Mouse (Mus musculus) liver, embryonic 14.5 days (tissue): ENCODE results near the gene Rnf141.

Source experiments
- CTCF ChIP-seq: IDR thresholded peaks from 2 replicates; pipeline ENCODE4 v1.5.1; 2016; ENCODE audit warnings: antibody characterized with exemption, low read depth, control low read depth
- EP300 ChIP-seq: IDR thresholded peaks from 2 replicates; pipeline ENCODE4 v1.6.1; 2016; ENCODE audit warnings: antibody characterized with exemption, low read depth

- TF ChIP-seq EP300 = no peak
- no peak for TF ChIP-seq CTCF
These were observed 87.8 kb downstream of the Rnf141 start for GRCm38 (mm10) chr7:110756440-110756839.
